Mouse (Mus musculus) midbrain, embryonic 15.5 days (tissue): ENCODE data around the gene Hoxc9. TPM values are rescaled to one million over a fixed set of nuclear protein-coding genes. Genes with fewer than 3 reads are reported as not detected.

Experiments used
- ATAC-seq: fragments of 200-750 bp; cut with Nextera tagmentation; replicated peaks from 2 replicates; pipeline ENCODE4 v1.8.0; 2017; ENCODE audit warnings: moderate TSS enrichment
- H3K27ac ChIP-seq: fragments of 300-500 bp; sonication (generic); 2 replicates; pipeline ENCODE4 v1.5.1; 2015; ENCODE audit warnings: mild to moderate bottlenecking, inconsistent platforms
- H3K27me3 ChIP-seq: fragments of 300-500 bp; sonication (generic); replicated peaks from 2 replicates; pipeline ENCODE4 v1.6.1; 2015; ENCODE audit warnings: inconsistent platforms
- H3K36me3 ChIP-seq: fragments of 300-500 bp; sonication (generic); replicated peaks from 2 replicates; pipeline ENCODE4 v1.6.1; 2015; ENCODE audit warnings: inconsistent platforms
- H3K4me1 ChIP-seq: fragments of 300-500 bp; sonication (generic); 2 replicates; pipeline ENCODE4 v1.6.1; 2015; ENCODE audit warnings: inconsistent platforms
- H3K4me2 ChIP-seq: fragments of 300-500 bp; sonication (generic); 2 replicates; pipeline ENCODE4 v1.6.1; 2015; ENCODE audit warnings: inconsistent platforms, mild to moderate bottlenecking, moderate library complexity
- H3K4me3 ChIP-seq: fragments of 300-500 bp; sonication (generic); 2 replicates; pipeline ENCODE4 v1.5.1; 2015; ENCODE audit warnings: mild to moderate bottlenecking, inconsistent platforms
- H3K9ac ChIP-seq: fragments of 300-500 bp; sonication (generic); 2 replicates; pipeline ENCODE4 v1.6.1; 2015; ENCODE audit warnings: mild to moderate bottlenecking, inconsistent platforms
- H3K9me3 ChIP-seq: fragments of 300-500 bp; sonication (generic); 2 replicates; pipeline ENCODE4 v1.6.1; 2016; ENCODE audit warnings: inconsistent platforms
- WGBS: fragments of 180-500 bp; shearing (Covaris S2); methylation state at CpG from one replicate; pipeline ENCODE4 v1.1.7; 2015; ENCODE audit warnings: mixed read lengths; 5-methylcytosine and 5-hydroxymethylcytosine counted together
- polyA plus RNA-seq: library from polyadenylated mRNA; unstranded; fragments of >200 nt; fragmentation: Nextera tagmentation; extraction: Ambion mirVana; gene quantifications from 2 replicates; pipeline ENCODE4 v1.2.1, GENCODE M21; 2015

The Hoxc9 gene
- polyA plus RNA-seq, 1 experiment from 2014 or later: not detected

DNA sequence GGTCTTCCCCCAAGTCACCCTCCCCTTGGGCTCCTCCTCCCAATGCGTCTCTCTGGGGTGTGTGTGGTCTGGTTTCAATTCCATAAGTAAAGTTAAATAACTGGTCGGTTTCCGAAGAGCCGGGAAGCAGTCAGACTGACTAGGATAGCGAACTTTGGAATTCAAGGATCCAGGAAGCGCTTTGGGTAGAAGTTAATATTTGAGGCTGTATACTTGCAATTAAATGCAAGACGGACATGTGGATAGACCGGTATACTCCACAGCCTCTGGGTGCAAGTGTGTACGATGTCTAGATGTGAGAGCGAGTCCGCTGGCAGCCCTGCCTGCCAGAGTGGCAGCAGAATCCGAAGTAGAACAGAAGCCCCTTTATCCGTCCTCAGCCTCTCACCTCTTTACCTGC lies 13.7 kb upstream of the Hoxc9 start:
- no peak for ATAC-seq
- Histone ChIP-seq H3K27me3 (peaks cover 93% of the 10 kb centered on the region), H3K27ac (no peak overlapping the region), H3K4me3 (no peak overlapping the region), H3K9me3 (no peaks in the 10 kb centered on the region), H3K9ac (no peak overlapping the region), H3K4me1 (peaks cover 5% of the 10 kb centered on the region; the same call in 1 of the 2 replicates), H3K36me3 (no peaks in the 10 kb centered on the region), H3K4me2 (no peak overlapping the region)
- WGBS: 2% methylated on average over 13 of the region's 13 CpGs

DNA sequence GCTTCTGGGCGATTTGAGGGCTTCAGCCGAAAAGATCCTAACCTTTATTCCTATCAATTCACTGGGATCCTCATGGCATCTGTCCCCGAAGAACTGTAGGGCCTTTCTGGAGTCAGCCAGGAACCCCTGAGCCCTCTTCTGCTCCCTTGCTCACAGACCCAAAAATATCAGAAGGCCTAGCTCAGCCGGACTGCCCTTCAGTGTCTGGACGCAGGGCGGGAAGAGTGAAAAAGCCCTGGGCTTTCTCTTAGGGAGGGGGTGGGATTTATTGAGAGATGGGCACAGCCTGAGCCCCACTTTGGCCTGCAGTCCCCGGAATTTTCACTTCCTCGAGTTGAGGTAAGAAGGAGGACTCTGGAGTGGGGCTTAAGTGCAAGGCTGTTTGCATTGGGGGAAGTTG lies 13.0 kb upstream of the Hoxc9 start:
- Histone ChIP-seq H3K4me1 (peaks cover 5% of the 10 kb centered on the region; the same call in 1 of the 2 replicates), H3K27ac (no peak overlapping the region), H3K36me3 (no peaks in the 10 kb centered on the region), H3K9ac (no peak overlapping the region), H3K4me2 (no peak overlapping the region), H3K27me3 (peaks cover 92% of the 10 kb centered on the region), H3K4me3 (no peak overlapping the region), H3K9me3 (no peaks in the 10 kb centered on the region)
- no peak for ATAC-seq
- 3% methylated on average over 8 of the region's 8 CpGs for WGBS

DNA sequence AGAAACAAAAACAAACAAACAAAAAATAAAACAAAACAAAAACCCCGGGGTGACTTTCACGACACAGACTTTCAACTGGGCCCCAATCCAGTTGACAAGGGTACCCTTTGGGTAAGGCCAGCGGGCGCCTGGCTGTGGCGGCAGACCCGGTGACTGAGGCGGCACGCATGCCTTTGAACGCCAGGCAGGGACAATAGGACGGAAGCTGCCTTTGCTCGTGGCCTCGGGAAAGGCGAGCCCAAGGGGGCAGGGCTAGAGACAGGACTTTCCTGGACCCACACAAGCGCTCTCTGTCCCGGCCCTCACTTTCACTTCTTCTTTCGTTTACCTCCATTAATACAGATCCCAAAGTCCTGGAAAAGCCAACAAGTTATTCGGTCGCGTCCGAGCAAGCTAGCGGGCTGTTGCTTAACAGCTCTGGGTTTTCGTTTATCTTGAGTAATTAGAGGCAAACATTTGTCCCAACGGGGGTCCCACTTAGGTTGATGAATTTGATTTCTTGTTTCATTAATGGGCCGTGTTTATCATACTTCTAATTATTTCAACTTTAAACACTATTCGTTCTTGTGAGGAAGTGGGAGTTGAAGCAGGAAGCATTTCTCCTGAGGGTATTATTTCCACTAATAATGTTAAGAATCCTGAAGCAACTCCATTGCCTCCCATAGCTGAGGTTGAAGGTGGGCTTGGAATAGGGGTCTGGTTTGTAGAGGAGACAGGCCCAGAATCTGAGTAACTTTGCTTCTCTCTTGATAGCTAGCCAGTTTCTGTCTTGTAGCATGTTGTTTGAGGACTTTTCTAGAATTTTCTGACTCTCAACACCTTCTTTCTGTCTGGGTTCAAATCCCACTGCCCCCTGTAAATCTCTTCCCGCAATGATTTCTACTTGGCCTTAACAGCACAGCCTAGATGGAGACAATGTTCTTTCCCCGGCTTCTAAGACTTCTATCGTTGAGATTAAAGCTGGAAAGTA lies 12.3 kb upstream of the Hoxc9 start:
- H3K27me3 ChIP-seq: peaks cover 92% of the 10 kb centered on the region
- H3K27ac ChIP-seq: no peak overlapping the region
- no peak overlapping the region for H3K9ac ChIP-seq
- no peaks in the 10 kb centered on the region for H3K36me3 ChIP-seq
- ATAC-seq: no peak
- H3K4me2 ChIP-seq: no peak overlapping the region
- no peaks in the 10 kb centered on the region for H3K9me3 ChIP-seq
- WGBS: 2% methylated on average over 28 of the region's 28 CpGs
- H3K4me3 ChIP-seq: no peak overlapping the region
- peaks cover 5% of the 10 kb centered on the region; the same call in 1 of the 2 replicates for H3K4me1 ChIP-seq

DNA sequence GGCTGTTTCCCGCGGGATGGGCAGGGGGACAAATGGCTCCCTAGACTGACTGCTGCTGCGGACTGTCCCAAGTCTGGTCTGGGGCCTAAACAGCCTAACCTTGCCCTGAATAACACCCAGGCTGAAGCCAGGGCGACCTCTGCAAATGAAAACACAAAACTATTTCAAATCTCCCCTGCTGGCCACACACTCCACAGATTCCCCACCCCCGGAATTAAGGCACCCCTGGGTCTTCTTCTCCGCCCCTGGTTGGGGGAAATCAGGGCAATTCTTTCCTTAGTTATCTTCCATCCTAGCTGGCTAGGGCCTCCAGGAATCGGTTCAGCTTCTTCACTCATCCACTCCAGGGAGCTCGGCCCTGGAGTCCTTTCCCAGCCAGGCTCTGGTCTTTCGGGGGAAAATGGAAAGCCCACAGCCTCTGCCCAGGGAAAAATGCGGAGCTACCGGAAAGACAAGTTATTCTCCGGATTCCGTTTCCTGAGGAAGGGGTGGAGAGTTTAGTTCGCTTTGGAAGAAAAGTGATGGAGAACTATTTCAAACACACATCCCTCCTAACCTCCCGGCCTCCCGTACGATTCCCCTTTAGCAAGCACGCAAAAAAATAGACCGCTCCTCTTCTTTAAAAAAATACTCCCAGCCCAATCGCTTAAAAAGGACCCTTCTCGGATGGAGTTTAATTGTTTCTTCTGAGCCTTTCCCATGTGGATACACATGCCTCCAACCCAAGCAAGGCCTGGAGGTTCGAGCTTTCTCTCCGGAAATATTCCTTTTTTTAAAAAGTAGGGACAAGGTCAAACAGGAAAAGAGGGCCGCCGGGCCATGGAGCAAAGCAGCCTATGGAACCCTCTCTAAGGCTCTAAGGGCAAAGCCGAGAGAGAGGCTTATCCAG lies 11.0 kb upstream of the Hoxc9 start:
- H3K9me3 ChIP-seq: no peaks in the 10 kb centered on the region
- H3K27me3 ChIP-seq: peaks cover 95% of the 10 kb centered on the region
- WGBS: 3% methylated on average over 26 of the region's 26 CpGs
- no peak overlapping the region for H3K9ac ChIP-seq
- no peaks in the 10 kb centered on the region for H3K36me3 ChIP-seq
- no peak overlapping the region for H3K4me2 ChIP-seq
- peaks cover 5% of the 10 kb centered on the region; the same call in 1 of the 2 replicates for H3K4me1 ChIP-seq
- H3K4me3 ChIP-seq: no peak overlapping the region
- no peak for ATAC-seq
- H3K27ac ChIP-seq: no peak overlapping the region

DNA sequence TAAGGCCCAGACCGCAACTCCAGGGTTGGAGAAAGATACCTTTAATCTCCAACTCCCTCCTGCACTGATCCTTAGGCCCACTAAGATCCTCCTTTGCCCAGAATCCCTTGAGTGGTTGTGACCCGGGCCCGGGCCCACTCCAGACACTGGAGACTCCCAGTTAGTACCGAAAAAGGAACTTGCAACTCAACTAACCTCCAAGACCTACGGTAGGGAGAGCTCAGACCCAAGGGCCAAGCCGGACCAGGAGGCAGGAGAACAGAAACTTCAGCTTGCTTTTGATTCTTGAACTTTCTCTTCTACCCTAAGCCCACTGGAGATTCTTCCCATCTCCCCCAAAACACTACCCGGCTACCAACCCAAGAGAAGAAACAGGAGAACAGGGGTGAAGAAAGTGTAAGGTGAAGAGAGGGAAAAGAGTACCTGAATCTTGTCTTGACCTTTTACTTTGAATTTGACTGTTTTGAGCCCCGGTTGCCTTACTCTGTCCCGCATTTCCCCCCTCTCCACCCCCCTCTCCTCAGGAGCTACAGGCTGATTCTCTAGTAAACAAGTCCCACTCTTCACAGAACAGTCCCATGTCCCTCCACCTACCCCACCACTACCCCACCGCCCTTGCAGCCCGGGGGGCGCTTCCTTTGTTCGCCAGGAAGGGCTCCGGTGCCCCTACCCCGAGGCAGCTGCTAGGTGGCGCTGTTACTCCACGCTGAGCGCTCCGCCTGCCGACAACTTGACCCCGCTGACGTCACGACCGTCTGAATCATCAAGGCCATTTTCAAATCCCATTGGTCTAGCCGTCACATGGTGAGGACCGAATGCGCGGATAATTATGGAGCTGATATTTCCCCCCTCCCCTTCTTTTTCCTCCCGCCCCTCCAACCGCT lies 10.1 kb upstream of the Hoxc9 start:
- Histone ChIP-seq H3K27ac (no peak overlapping the region), H3K9ac (no peak overlapping the region), H3K4me2 (peak overlapping the region; percentile 23), H3K9me3 (no peaks in the 10 kb centered on the region), H3K4me1 (peaks cover 5% of the 10 kb centered on the region; the same call in 1 of the 2 replicates), H3K4me3 (no peak overlapping the region; the same call in 1 of the 2 replicates), H3K36me3 (no peaks in the 10 kb centered on the region), H3K27me3 (peaks cover 96% of the 10 kb centered on the region)
- WGBS: 3% methylated on average over 30 of the region's 30 CpGs
- no peak for ATAC-seq

DNA sequence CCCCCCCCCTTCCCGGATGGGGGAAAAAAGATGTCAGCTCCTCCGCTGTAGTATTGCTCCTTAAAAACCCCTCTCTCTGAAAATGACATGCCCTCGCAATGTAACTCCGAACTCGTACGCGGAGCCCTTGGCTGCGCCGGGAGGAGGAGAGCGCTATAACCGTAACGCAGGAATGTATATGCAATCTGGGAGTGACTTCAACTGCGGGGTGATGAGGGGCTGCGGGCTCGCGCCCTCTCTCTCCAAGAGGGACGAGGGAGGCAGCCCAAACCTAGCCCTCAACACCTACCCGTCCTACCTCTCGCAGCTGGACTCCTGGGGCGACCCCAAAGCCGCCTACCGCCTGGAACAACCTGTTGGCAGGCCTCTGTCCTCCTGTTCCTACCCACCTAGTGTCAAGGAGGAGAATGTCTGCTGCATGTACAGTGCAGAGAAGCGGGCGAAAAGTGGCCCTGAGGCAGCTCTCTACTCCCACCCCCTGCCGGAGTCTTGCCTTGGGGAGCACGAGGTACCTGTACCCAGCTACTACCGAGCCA lies 9.4 kb upstream of the Hoxc9 start, which contains the start of gene Hoxc10:
TSS of gene Hoxc10 (plus strand) at position 21 of the 536 bp plus-strand sequence.
- no peak within 1 kb of the TSS for H3K9ac ChIP-seq
- peaks cover 95% of the 10 kb centered on the region for H3K27me3 ChIP-seq
- H3K4me2 ChIP-seq: peak within 1 kb of the TSS; percentile 23
- no peak for ATAC-seq
- no peak within 1 kb of the TSS; the same call in 1 of the 2 replicates for H3K4me3 ChIP-seq
- H3K36me3 ChIP-seq: no peaks in the 10 kb centered on the region
- H3K27ac ChIP-seq: no peak within 1 kb of the TSS
- H3K4me1 ChIP-seq: peaks cover 5% of the 10 kb centered on the region; the same call in 1 of the 2 replicates
- WGBS: 3% methylated on average over 27 of the region's 27 CpGs
- no peaks in the 10 kb centered on the region for H3K9me3 ChIP-seq

DNA sequence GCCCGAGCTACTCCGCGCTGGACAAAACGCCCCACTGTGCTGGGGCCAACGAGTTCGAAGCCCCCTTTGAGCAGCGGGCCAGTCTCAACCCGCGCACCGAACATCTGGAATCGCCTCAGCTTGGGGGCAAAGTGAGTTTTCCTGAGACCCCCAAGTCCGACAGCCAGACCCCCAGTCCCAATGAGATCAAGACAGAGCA lies 9.0 kb upstream of the Hoxc9 start, which contains the start of gene Hoxc5:
TSS of gene Hoxc5 (plus strand) at position 132 of the 199 bp plus-strand sequence.
- ATAC-seq: no peak
- peaks cover 5% of the 10 kb centered on the region; the same call in 1 of the 2 replicates for H3K4me1 ChIP-seq
- no peak within 1 kb of the TSS for H3K9ac ChIP-seq
- WGBS: 6% methylated on average over 12 of the region's 12 CpGs
- H3K4me2 ChIP-seq: peak within 1 kb of the TSS; percentile 23
- H3K27ac ChIP-seq: no peak within 1 kb of the TSS
- peaks cover 97% of the 10 kb centered on the region for H3K27me3 ChIP-seq
- H3K36me3 ChIP-seq: no peaks in the 10 kb centered on the region
- no peaks in the 10 kb centered on the region for H3K9me3 ChIP-seq
- H3K4me3 ChIP-seq: no peak within 1 kb of the TSS; the same call in 1 of the 2 replicates

DNA sequence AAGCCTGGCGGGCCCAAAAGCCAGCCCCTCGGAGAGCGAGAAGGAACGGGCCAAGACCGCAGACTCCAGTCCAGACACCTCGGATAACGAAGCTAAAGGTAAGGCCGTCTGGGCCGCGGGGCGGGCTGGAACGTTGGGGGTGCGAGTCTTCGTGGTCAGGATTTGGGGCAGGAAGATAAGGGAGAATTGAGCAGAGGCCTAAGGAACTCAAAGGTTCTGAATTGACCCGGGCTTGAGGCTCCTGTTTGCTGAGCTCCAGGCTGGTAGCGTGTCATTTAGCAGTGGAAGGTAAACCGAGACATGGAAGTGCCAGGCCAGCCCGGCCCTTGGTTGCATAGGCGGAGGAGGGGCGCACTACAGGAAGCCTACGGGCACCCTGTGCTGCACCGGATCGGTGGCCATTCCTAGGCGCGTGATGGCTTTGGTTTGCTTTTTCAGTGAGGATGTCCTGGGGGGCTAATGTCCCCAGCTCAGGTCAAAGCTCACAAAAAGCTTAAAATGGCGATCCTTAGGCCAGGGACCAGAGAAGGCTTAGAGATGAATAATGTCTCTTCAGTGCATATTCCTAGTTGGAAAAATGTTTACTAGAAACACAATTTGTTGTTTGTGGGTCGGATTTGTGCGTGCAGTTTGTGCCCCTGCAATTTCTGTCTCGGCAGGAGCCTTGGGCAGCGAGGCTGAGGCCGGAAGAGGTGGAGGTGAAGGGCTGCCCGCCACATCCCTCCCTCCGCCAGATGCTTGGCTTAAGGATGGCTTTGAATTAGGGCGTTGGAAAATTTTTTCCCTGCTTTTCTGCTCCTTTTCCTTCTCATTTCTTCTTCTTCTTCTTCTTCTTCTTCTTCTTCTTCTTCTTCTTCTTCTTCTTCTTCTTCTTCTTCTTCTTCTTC lies 8.5 kb upstream of the Hoxc9 start:
- Histone ChIP-seq H3K9ac (no peak overlapping the region), H3K27me3 (peaks cover 97% of the 10 kb centered on the region), H3K4me3 (no peak overlapping the region), H3K27ac (no peak overlapping the region), H3K4me1 (peaks cover 5% of the 10 kb centered on the region; the same call in 1 of the 2 replicates), H3K4me2 (no peak overlapping the region), H3K36me3 (no peaks in the 10 kb centered on the region), H3K9me3 (no peaks in the 10 kb centered on the region)
- 2% methylated on average over 34 of the region's 34 CpGs for WGBS
- ATAC-seq: no peak

DNA sequence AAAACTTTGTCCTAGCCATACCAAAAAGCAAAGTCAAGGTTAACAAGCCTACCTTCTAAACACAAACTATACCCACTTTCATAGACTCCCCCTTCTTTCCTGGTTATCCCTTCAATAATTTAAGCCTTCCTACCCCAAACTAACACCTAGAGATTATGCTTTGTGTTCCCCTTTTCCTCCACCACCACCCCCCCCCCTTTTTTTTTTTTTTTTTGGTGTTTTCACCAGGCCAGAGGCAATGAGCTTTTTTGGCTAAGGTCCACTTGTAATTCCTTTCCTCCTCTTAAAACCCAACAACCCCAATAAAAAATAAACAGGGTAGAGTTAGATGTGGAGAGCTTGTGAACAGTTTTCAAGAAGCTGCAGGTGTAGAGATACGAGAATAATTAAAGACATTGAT lies 6.9 kb upstream of the Hoxc9 start:
- no peak overlapping the region for H3K4me2 ChIP-seq
- no peak for ATAC-seq

DNA sequence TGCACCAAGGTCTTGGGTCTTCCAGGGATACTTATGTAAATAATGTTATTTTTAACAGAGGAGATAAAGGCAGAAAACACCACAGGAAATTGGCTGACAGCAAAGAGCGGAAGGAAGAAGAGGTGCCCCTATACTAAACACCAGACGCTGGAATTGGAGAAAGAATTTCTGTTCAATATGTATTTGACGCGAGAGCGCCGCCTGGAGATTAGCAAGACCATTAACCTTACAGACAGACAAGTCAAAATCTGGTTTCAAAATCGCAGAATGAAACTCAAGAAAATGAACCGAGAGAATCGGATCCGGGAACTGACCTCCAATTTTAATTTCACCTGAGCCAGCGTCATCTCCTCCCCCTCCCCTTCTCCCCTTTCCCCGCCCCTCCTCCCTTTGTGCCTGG lies 5.5 kb upstream of the Hoxc9 start:
- Histone ChIP-seq H3K4me3 (no peak overlapping the region), H3K9me3 (no peaks in the 10 kb centered on the region), H3K4me2 (no peak overlapping the region), H3K9ac (no peak overlapping the region), H3K27ac (no peak overlapping the region), H3K4me1 (peaks cover 5% of the 10 kb centered on the region; the same call in 1 of the 2 replicates), H3K36me3 (no peaks in the 10 kb centered on the region), H3K27me3 (peaks cover 95% of the 10 kb centered on the region)
- WGBS: under 1% methylated on average over 12 of the region's 12 CpGs
- no peak for ATAC-seq

More for the DNA sequence above, 6.9 kb upstream of the Hoxc9 start:
- H3K9me3 ChIP-seq: no peaks in the 10 kb centered on the region
- no peak overlapping the region for H3K4me3 ChIP-seq
- peaks cover 5% of the 10 kb centered on the region; the same call in 1 of the 2 replicates for H3K4me1 ChIP-seq
- H3K27ac ChIP-seq: no peak overlapping the region
- H3K27me3 ChIP-seq: peaks cover 97% of the 10 kb centered on the region
- H3K36me3 ChIP-seq: no peaks in the 10 kb centered on the region
- no peak overlapping the region for H3K9ac ChIP-seq
- WGBS: 37% methylated on average over 1 of the region's 1 CpGs
